Mouse (Mus musculus): Measurements from ENCODE around the gene Dclre1b.
"Not testable (repeated sequence)": the region's sequence is repeated elsewhere in the genome, so short reads cannot be mapped to it uniquely, and the experiment has no call there.

The Dclre1b gene

DNA sequence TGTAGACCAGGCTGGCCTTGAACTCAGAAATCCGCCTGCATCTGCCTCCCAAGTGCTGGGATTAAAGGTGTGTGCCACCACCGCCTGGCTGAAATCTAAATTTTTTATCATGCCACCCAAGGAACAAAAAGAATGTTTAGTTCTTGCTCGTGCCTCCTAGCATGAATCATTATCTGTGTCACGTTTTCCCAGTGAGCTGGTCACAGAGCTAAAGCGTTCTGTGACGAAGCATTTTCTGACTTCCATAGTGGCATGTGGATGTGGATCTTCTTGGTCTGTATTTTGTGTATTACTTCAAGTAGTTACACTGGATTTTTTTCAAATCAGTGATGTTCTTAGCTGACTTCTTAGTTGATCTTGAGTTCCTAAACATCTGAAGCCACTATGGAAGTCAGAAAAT is 1.7 kb upstream of the Dclre1b start:
- no peak for DNase-seq (ENCODE audit: low spot score in 2 of 2)

DNA sequence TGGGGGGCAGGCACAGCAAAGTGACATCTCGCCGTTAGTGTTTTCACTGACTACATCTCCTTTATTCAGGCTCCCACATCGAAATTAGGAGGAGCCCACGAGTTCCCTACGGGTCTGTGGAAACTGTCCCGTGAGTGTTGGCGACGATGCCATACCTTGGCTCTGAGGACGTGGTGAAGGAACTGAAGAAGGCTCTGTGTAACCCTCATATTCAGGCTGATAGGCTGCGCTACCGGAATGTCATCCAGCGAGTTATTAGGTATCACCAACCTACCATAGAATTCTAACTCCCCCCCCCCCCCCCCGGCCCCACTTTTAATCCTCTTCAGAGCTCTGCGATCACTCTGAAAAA is 531 bp upstream of the Dclre1b start:
- DNase-seq (ENCODE audit: low spot score in 2 of 2), result no peak

DNA sequence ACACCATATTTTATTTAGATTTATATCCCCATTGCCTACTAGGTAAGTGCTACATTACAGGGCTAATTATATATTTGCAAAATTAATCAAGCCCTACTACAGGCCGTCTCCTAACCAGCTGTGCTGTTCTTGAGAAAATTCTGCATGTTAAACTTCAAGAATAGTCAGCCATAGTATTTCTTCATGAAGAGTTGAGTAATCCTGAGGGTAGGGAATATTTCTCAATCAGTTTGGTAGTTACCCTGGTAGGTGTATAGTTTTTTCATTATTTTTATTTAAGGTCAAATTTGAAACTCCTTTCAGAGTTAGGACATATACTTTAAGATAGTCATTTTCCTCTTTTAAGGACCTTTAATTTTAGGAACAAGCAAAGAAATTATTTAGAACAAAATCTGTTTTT is 3.6 kb downstream of the Dclre1b start:
- DNase-seq (ENCODE audit: low spot score in 2 of 2), result no peak

GRCm38 (mm10) chr3:103802861-103803260 is 6.4 kb downstream of the Dclre1b start:
- no peak for DNase-seq (ENCODE audit: low spot score in 2 of 2)

DNA sequence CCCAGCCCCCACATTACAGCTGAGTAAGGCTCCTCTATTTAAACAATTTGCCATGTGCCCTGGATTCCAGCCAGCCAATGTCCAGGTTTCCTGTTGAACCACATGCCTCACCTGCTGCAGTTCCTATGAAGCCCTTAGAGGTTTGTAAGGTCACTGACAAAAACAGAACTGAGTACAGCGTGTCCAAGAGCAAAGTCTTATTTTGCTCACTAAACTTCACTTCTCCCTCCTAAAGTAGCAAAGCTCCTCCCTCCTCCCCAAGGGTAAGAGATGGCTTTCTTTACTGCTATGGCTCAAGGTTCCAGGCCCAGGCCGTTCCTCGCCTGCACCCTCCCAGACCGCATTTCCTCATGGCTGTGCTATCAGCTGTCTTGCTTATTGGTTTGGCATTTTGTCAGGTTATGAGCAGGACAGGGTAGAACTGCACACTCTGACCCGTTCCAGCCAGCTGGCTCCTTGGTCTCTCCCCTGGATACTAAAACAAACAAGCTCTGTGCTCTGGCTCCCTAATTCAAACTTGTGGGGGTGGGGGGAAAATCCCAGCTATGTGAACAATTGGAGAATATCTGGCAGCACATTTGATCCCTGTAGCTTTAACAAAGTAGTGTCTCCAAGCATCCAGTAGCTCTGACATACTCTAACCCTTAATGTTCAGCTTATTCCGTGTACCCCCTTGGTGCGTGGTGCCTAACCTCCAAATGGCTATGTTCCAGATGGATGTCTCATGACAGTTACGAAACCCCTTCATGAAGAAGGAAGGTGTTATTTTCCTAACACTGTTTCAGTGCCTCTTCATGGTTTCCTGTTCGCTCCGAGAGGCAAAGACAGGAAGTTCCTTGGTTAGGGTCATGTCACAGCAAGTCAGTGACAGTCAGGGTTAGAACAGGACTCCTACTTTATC is 7.4 kb downstream of the Dclre1b start:
- DNase-seq (ENCODE audit: low spot score in 2 of 2), result peak; percentile 21 to 40

- no peak for DNase-seq (ENCODE audit: low spot score in 2 of 2)
These were observed 9.7 kb downstream of the Dclre1b start for GRCm38 (mm10) chr3:103799507-103799906.

- no peak for DNase-seq (ENCODE audit: low spot score in 2 of 2)
These were observed 12.9 kb downstream of the Dclre1b start for GRCm38 (mm10) chr3:103796389-103796788.

DNA sequence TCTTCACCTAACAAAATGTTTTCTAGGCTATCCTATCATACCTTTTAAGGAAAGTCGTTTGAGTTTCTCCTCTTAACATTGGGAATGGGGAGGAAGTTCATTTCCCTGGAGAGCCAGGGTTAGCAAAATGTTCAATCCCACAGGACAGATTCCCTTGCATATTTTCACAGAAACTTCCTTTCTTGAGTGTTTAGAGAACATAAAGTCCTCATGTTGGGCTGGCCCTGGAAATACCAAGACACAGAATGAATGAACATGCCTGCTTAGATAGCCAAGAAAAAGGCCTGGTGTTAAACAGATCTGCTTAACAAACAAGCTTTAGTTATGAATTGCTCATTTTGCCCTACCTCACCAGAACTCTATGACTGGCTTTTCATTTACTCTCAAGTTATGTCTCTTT is 16.7 kb downstream of the Dclre1b start:
- no peak for DNase-seq (ENCODE audit: low spot score in 2 of 2)

DNA sequence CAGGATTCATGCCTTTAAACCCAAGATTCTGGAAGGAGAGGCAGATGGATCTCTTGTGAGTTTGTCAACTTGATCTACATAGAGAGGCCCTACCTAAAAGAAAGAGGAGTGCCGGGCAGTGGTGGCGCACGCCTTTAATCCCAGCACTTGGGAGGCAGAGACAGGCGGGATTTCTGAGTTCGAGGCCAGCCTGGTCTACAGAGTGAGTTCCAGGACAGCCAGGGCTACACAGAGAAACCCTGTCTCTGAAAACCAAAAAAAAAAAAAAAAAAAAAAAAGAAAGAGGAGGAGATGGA is 17.2 kb downstream of the Dclre1b start:
- DNase-seq (ENCODE audit: low spot score in 2 of 2), result not testable (repeated sequence)

DNA sequence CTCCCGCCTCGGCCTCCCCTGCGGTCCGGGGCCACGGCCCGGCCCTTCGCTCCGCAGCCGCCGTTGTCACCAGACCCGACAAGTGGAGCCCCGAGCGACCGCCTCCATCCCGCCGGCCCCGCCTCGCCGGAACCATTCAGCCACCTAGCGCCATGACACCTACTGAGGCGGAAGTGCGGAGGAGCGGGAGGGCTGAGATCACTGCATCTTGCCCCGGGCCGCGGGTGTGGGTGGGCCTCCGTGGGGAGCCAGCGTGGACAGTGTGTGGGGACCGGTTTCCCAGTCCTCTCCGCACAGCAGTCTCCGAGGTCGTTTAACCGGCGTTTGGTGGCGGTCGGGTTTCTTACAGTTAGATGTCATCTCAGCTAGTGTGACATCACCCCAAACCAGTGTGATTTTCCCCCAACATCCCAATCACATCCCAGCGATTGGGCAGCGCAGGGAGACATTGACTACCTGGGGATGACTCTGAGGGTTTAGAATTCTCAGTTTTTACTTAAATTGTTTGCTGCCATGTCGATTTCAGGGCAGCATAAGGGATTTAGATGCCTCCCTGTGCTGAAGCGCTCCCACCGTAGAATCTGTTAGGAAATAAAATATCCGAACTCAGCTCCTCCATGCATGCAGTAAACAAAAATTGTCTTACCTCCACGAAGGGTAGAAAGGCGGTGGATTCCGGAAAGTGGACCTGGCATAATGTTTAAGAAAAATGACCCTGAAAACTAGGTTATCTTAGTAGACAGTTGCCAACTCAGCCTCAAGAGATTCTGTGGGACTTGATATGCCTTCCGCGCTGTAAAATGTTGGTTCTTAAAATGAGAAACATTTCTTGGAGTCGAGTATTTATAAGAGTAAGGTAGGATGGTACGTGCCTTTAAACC is 17.8 kb downstream of the Dclre1b start, which contains the start of gene Hipk1:
Gene Hipk1 (minus strand): TSS at position 334 of the 881 bp plus-strand sequence.
- peak; percentile 94 to 95 for DNase-seq (ENCODE audit: low spot score in 2 of 2)

DNA sequence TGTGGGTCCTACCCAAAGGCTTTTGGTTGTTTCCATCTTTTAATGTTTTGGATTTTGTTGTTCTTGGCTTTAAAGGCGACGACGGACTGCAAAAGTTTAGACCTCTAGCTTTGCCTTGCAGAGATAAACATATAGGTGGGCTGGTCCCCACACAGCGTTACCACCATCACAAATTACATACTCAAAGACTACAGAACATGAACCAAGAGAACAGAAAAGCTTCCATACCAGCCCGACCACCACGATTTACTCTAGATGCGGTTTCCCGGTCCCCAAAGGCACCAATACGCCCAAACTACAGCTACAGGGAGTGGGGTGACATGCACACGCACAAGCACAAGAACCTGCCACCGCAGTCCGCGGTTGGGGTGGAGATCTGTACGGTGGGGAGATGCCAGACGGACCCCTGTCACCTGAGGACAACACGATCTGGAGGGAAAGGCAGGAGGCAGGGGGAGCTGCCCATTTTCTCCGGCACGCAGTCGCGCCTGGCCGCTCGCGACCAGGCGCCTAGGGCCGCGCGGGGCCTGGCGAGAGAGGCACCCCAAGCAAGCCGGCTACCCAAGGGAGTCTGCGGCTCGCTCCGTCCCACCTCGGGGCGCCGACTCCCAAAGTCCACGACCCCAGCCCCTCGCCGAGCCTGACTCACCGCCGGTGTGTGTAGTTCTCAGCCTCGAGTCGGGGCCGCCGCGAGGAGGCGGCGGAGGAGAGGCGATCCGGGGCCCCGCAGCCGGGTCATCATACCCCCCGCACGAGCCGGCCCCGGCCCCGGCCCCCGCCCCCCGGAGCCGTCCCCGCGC is 18.7 kb downstream of the Dclre1b start:
- peak; percentile 16 to 57 for DNase-seq (ENCODE audit: low spot score in 2 of 2)

DNA sequence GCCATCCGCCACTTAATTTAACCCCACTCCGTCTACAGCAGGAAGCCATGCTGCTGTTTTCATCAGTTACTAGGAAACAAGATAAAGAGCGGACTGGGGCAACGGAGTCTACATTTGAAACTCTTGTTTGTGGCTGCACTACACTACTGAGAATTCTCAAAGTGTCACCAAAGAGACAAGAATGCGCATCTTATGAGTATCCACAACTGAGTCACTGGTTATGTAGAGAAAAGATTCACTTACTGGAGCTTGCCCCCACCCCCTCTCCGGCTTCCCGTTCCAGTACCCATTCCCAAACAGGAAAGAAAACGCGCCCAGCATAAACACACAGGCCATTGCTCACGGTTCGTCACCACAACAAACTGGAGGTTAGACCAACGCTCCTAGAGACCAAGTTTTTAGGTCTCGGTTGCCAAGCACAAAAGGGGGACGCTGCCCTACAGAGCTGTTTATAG is 19.3 kb downstream of the Dclre1b start:
- peak; percentile 39 to 66 for DNase-seq (ENCODE audit: low spot score in 2 of 2)

DNA sequence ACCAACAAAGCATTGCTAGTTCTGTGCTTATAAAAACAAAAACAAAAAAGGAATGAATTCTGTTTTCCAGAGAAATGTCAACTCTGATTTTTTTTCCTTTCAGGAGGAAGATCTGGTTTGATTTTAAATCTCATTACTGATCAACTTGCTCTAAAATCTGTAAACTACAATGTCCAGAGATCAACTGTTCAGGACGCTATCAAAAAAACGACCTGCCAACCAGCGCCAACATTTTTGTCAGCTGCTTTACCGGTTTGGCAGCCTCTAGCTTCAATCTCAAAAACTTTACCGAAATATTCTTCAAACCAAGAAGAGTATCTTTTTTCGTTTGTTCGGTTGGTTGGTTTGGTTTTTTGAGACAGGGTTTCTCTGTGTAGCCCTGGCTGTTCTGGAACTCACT is 20.1 kb downstream of the Dclre1b start:
- no peak for DNase-seq (ENCODE audit: low spot score in 2 of 2)

GRCm38 (mm10) chr3:103787225-103787624 is 22.0 kb downstream of the Dclre1b start:
- no peak for DNase-seq (ENCODE audit: low spot score in 2 of 2)

GRCm38 (mm10) chr3:103782844-103783609 is 26.2 kb downstream of the Dclre1b start:
- DNase-seq (ENCODE audit: low spot score in 2 of 2), result no peak

GRCm38 (mm10) chr3:103780777-103781176 is 28.5 kb downstream of the Dclre1b start:
- DNase-seq (ENCODE audit: low spot score in 2 of 2), result no peak

- peak; percentile 44 to 46 for DNase-seq (ENCODE audit: low spot score in 2 of 2)
These were observed 29.0 kb downstream of the Dclre1b start for GRCm38 (mm10) chr3:103780271-103780670.

- no peak for DNase-seq (ENCODE audit: low spot score in 2 of 2)
These were observed 30.1 kb downstream of the Dclre1b start for GRCm38 (mm10) chr3:103779183-103779582.

DNA sequence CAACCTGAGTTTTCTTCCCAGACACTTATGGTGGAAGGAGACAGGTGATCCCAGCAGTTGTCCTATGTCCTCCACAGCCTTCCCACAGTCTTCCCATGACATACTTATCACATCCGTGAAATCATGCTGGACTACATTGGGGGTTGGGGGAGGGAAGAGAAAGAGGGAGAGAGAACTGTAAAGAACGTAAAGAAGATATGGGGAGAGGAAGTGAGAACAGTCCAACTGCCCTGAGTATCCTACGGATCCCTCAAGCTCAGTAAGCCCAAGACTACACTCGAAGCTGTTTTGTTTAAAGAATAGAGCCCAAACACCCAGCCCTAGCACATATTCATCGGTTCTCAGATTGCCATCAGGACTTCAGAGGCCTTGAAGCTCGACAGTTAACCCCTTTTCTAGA is 30.6 kb downstream of the Dclre1b start:
- no peak for DNase-seq (ENCODE audit: low spot score in 2 of 2)

GRCm38 (mm10) chr3:103777940-103778339 is 31.3 kb downstream of the Dclre1b start:
- DNase-seq (ENCODE audit: low spot score in 2 of 2), result peak in 1 of 2 experiments; percentile 18

DNA sequence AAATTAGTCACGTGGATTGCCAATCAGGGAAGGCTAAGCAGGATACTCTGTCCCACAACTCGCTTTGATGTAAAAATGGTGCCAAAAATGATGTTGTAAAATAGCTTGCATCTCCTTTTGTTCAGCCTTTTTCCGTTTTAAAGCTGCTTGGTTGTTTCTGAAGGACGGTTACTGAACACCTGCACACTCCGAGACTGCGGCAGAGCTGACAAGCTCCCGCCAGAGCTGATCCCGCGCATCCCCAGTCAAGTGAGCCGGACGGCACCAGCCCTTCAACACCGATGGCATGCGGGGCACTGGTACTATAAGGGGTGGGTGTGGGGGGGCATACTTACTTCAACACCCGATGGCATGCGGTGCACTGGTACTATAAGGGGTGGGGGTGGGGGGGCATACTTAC is 35.2 kb downstream of the Dclre1b start:
- DNase-seq (ENCODE audit: low spot score in 2 of 2), result no peak

All from right cerebral cortex, adult 2 months (tissue).